Mouse (Mus musculus) olfactory bulb, adult 2 months (tissue): ENCODE data around the gene Hexim1. TPM values are rescaled to one million over a fixed set of nuclear protein-coding genes. Genes with fewer than 3 reads are reported as not detected.

ENCODE experiments used
- H3K27ac ChIP-seq: fragments of 200-500 bp; 2 replicates; pipeline ENCODE4 v1.5.1; 2012; ENCODE audit warnings: low read depth, low read length; ENCODE audit not compliant: insufficient read depth
- H3K4me1 ChIP-seq: fragments of 200-500 bp; 2 replicates; pipeline ENCODE4 v1.6.1; 2012; ENCODE audit warnings: low read length; ENCODE audit not compliant: control insufficient read depth, insufficient read depth
- H3K4me3 ChIP-seq: fragments of 200-500 bp; 2 replicates; pipeline ENCODE4 v1.5.1; 2012; ENCODE audit warnings: mild to moderate bottlenecking, low read depth, low read length, moderate library complexity; ENCODE audit not compliant: insufficient read depth
- CTCF ChIP-seq: fragments of 200-500 bp; IDR thresholded peaks from 2 replicates; pipeline ENCODE4 v1.5.1; 2012; ENCODE audit warnings: low read depth, mild to moderate bottlenecking, low read length, moderate library complexity; ENCODE audit not compliant: insufficient read depth
- POLR2A ChIP-seq: fragments of 200-500 bp; IDR thresholded peaks from 2 replicates; pipeline ENCODE4 v1.6.1; 2012; ENCODE audit warnings: mild to moderate bottlenecking, low read depth, low read length, moderate library complexity; ENCODE audit not compliant: insufficient read depth
- WGBS: fragments of 180-500 bp; shearing (Covaris S2); methylation state at CpG from one replicate; pipeline ENCODE4 v1.1.7; 2018; 5-methylcytosine and 5-hydroxymethylcytosine counted together
- polyA plus RNA-seq: library from polyadenylated mRNA; stranded (reverse); fragments of >200 nt; gene quantifications from 2 replicates; pipeline ENCODE4 v1.2.4, GENCODE M21; 2012; ENCODE audit warnings: low replicate concordance; ENCODE audit not compliant: missing spikeins, insufficient read depth, insufficient read length

Hexim1 gene
- polyA plus RNA-seq, 1 experiment, result not detected

DNA sequence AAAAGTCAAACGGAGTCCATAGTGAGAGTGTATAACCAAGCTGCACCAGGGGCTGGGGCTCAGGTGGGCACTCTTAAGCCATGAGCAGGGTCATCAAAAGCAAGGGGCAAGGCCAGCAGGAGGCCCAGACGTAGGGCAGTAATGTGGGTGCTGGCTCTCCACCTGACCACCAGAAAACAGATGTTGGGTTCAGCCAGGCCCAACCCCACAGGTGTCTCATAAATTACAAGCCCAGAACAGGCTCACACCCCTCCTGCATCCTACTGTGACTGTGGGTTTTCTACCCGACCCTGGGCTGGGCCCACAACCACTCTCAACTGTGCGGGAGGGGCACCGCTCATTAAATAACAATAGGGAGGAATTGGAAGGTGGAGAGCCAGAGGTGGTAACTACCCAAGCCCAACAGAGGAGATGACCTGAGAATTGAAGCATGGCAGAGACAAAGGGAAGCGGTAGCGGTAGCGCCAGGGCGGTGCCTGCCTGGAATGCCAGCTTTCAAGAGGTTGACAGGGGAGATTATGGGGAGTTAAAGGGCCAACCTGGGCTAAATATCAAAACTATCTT, 20.8 kb upstream of the Hexim1 start:
- TF ChIP-seq CTCF (no peak), POLR2A (no peak)

DNA sequence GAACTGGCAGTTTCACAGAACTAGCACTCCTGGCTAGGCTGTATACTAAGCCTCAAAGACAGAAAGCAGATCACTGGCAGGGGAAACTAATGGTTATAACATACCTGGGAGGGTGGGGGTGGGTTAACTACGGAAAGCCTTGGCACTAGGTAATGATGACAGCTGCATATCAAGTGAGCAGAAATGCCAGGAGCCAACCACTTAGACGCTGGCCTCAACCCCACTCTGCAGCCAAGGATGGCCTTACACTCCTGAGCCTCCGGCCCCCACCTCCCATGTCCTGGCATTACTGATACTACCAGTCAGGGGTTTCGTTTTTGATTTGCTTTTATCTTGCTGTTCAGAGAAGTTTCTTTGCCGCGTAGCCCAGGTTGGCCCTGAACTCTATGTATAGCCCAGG, 20.2 kb upstream of the Hexim1 start:
- TF ChIP-seq POLR2A (no peak), CTCF (no peak)
- no peak overlapping the region for H3K27ac ChIP-seq
- whole genome bisulfite sequencing, result 91% methylated on average over 6 of the region's 6 CpGs
- no peak overlapping the region for H3K4me3 ChIP-seq
- H3K4me1 ChIP-seq, result peaks cover 10% of the 10 kb centered on the region

More for the DNA sequence above, 20.8 kb upstream of the Hexim1 start:
- peaks cover 10% of the 10 kb centered on the region for H3K4me1 ChIP-seq
- WGBS, result 79% methylated on average over 9 of the region's 9 CpGs
- no peak overlapping the region for H3K4me3 ChIP-seq
- H3K27ac ChIP-seq, result no peak overlapping the region

GRCm38 (mm10) chr11:103096979-103097894, 18.8 kb upstream of the Hexim1 start:
- peaks cover 15% of the 10 kb centered on the region for H3K4me1 ChIP-seq
- TF ChIP-seq POLR2A (no peak), CTCF (no peak)
- 62% methylated on average over 22 of the region's 22 CpGs for WGBS
- no peak overlapping the region for H3K27ac ChIP-seq
- no peak overlapping the region for H3K4me3 ChIP-seq

DNA sequence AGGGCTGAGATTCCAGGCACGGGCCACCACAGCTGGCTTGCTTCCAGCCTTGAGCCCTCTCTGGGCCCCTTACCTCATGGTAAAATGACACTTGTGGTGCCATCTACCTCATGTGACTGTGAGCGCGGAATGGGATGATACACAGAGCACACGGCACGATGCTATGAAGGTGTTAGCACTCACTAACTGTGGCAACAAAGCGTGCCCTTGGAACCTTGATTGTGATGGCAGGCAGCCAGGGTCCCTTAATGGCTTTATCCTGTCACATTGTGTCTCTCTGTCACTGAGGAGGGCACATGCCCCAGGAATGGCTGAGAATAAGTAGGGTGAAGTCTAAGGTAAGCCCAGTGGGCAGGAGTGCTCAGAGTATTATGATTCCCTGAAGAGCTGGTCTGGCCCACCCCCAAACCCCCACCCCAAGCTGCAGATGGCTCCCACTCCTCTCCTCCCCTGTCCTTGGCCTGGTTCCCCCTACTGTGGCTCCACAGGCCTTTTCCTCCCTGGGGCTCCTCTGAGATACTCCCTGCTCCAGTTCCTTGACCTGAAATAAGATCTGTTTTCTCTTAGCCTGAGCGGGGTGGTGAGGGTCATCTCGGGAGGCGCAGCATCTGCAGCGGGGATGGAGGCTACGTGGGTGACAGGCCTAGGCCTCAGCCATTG, 17.4 kb upstream of the Hexim1 start:
- no peak overlapping the region for H3K4me3 ChIP-seq
- no peak overlapping the region for H3K27ac ChIP-seq
- 82% methylated on average over 11 of the region's 11 CpGs for WGBS
- peaks cover 21% of the 10 kb centered on the region for H3K4me1 ChIP-seq
- TF ChIP-seq POLR2A (no peak), CTCF (no peak)

GRCm38 (mm10) chr11:103099352-103099940, 16.6 kb upstream of the Hexim1 start:
- Histone ChIP-seq H3K4me1 (peaks cover 25% of the 10 kb centered on the region), H3K4me3 (no peak overlapping the region), H3K27ac (no peak overlapping the region)
- TF ChIP-seq POLR2A, result no peak
- no peak for TF ChIP-seq CTCF
- WGBS, result 84% methylated on average over 12 of the region's 12 CpGs

GRCm38 (mm10) chr11:103100361-103100760, 15.7 kb upstream of the Hexim1 start:
- no peak for TF ChIP-seq POLR2A
- no peak for TF ChIP-seq CTCF
- Histone ChIP-seq H3K27ac (no peak overlapping the region), H3K4me3 (no peak overlapping the region), H3K4me1 (peaks cover 22% of the 10 kb centered on the region)
- 84% methylated on average over 8 of the region's 8 CpGs for WGBS

DNA sequence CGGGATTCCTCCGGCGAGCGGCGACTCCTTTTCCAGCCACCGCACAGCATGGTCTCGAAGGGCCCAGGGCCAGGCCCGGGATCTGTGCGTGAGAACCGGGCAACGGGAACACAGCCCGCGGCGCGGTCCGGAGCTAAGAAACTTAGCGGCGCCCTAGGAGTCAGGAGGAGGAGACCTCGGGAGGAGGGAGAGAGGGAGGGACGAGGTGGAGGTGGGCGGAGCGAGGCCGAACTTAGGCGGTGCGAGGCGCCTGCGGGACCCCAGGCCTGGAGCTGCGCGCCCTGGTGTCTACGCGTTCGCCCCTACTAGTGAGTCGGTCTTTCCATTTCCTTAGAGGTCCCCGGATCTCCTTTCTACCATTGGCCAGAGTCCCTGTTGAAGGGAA, 14.6 kb upstream of the Hexim1 start, which contains the start of the genes Plcd3 and Acbd4:
Gene Plcd3 (minus strand): TSS at position 178 of the 385 bp plus-strand sequence.
Gene Acbd4 (plus strand): TSS at position 202 of the 385 bp plus-strand sequence.
- H3K27ac ChIP-seq, result peak within 1 kb of the TSS; percentile 11; the same call in 1 of the 2 replicates
- peak within 1 kb of the TSS; percentile 55 for H3K4me3 ChIP-seq
- TF ChIP-seq CTCF (no peak; the same call in 1 of the 2 replicates), POLR2A (peak; percentile 39; the same call in 1 of the 2 replicates)
- H3K4me1 ChIP-seq, result peaks cover 26% of the 10 kb centered on the region
- WGBS, result 2% methylated on average over 32 of the region's 34 CpGs

DNA sequence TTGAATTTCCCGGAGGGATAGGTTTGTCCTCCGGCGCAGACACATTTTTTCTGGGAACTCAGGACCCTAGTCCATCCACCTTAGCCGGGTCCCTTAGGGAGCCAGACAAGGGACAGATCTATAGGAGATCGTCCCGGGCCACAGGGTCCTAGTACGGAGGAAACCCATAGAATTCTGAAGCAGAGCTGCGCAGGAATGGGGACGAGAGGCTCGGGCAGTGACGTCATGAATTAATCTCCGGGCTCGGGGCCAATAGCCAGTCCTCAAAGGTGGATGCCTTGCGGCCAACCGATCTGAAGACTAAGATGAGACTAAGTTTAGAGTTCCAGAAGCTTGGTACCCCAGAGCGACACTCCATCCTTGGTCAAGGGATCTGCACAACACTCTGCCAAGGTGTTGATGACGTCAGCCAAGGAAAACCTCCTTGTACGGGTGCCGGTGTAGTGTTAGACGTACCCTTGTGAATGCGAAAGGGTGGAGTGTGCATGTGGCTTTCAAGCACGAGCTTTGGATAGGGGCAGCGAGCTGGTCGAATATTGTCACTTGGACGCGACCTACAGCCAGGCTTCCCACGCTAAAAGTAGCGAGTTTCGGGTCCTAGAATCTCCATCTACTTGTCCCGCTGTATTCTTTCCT, 14.0 kb upstream of the Hexim1 start:
- WGBS, result 1% methylated on average over 30 of the region's 30 CpGs
- peaks cover 26% of the 10 kb centered on the region for H3K4me1 ChIP-seq
- TF ChIP-seq CTCF, result no peak
- no peak for TF ChIP-seq POLR2A
- peak overlapping the region; percentile 11; the same call in 1 of the 2 replicates for H3K27ac ChIP-seq
- peak overlapping the region; percentile 55 for H3K4me3 ChIP-seq

DNA sequence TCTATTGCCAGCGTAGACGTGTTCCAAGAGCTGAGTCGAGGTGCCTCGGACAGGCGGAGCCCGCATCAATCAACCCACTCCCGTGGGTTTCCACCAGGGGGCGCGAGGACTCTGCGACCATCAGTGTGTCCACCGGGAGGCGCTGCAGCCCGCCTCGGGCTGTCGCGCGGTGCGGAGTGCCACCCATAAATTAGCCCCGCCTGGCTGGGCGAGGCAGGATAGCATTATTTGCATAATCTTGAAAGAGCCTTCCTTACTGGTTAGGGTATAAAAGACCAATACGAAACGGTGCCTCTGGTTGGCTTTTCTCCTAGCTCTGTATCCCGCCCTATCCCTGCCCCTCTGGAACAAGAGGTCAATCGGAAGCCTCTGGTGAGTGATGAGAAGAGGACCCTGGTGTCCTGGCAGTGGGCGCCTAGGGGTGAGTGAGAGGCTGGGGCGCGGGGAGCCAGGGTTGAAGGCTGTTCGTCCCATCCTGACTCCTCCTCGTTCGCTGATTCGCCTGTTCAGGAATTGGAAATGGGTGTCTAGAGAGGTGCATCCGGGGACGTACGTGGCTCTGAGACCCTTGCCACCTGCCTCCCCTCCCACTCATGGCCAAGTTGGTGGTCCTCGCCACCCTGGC, 13.2 kb upstream of the Hexim1 start:
- no peak overlapping the region; the same call in 1 of the 2 replicates for H3K27ac ChIP-seq
- H3K4me3 ChIP-seq, result peak overlapping the region; percentile 63
- TF ChIP-seq POLR2A (no peak), CTCF (peak; percentile 100)
- H3K4me1 ChIP-seq, result peaks cover 26% of the 10 kb centered on the region
- WGBS, result under 1% methylated on average over 35 of the region's 35 CpGs
